Mouse (Mus musculus): ENCODE results near the gene Cbfa2t3. TPM values are rescaled to one million over a fixed set of nuclear protein-coding genes. Genes with fewer than 3 reads are reported as not detected.

The Cbfa2t3 gene
- total and polyA plus RNA-seq, 2 experiments, result 0.28 to 1.3 TPM

DNA sequence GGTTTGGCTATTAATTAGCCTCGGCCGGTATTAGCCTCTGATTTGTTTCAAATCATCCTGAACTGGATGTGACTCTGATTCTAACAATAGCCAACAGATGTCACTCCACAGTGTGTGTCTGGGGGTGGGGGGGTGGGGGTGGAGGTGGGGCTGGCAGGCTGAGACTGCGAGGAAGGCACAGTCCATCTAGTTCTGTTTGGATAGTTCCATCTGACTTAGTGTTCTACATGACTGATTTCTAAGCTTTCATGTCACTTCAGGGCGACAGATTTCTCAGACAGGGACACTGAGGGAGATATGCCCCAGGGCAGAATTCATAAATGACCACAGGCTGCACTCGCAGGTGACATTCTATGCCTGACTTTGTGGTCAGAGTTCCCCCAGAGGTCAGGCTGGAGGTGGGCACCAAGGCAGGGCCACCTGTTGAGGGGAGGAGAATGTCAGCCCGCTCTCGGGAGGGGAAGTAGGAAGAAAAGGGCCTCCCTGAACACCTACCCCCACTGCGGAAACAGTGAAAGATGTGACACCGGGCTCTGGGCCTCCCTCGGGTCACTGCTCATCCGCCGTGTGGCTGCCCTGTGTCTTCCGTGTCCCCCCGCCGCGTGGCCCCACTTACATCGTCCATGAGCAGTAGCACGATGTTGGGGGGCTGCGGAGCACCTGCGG is 88.2 kb downstream of the Cbfa2t3 start:
- peak; percentile 37 for DNase-seq (ENCODE audit: extremely low read depth, low read depth, low spot score)
- H3K9ac ChIP-seq (ENCODE audit: low read depth, low read length), result peak overlapping the region; percentile 81
- H3K27ac ChIP-seq (replicated peaks; ENCODE audit: insufficient read depth, low read depth, low read length), result no peak overlapping the region

DNA sequence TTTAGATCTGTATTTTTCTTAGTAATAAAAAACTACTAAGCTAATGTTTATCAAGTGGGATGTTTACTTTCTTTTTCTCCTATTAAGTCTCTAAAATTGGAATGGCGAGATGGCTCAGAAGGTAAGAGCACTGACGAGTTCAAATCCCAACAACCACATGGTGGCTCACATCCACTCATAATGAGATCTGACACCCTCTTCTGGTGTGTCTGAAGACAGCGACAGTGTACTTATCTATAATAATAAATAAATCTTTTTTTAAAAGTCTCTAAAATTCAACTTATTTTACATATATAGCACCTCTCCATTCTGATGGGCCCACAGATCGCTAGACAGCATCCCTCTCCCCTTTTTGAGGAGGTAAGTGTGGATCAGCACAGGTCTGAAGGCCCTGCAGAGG is 88.7 kb downstream of the Cbfa2t3 start:
- H3K36me3 ChIP-seq (ENCODE audit: control insufficient read depth, insufficient read depth, low read length), result no peaks in the 10 kb centered on the region
- H3K9ac ChIP-seq (ENCODE audit: low read depth, low read length), result no peak overlapping the region
- WGBS, result 67% methylated on average over 4 of the region's 4 CpGs
- TF ChIP-seq CTCF (IDR thresholded peaks at IDR 0.05; ENCODE audit: low read depth, low read length) (no peak), POLR2A (IDR thresholded peaks at IDR 0.05; ENCODE audit: extremely low read depth, insufficient read depth, low read length) (no peak)
- no peak for DNase-seq (ENCODE audit: extremely low read depth, low read depth, low spot score)
- no peaks in the 10 kb centered on the region for H3K79me2 ChIP-seq (ENCODE audit: control insufficient read depth, insufficient read depth, low read length)
- H3K4me1 ChIP-seq (ENCODE audit: control insufficient read depth, insufficient read depth, low read length), result peaks cover 10% of the 10 kb centered on the region
- no peak overlapping the region for H3K4me3 ChIP-seq (ENCODE audit: insufficient read depth, low read depth, low read length)
- H3K27me3 ChIP-seq (ENCODE audit: control insufficient read depth, insufficient read depth, low read length), result no peaks in the 10 kb centered on the region
- no peak overlapping the region for H3K27ac ChIP-seq (replicated peaks; ENCODE audit: insufficient read depth, low read depth, low read length)

More for the DNA sequence above, 88.2 kb downstream of the Cbfa2t3 start:
- no peak for TF ChIP-seq POLR2A (IDR thresholded peaks at IDR 0.05; ENCODE audit: extremely low read depth, insufficient read depth, low read length)
- no peak for TF ChIP-seq CTCF (IDR thresholded peaks at IDR 0.05; ENCODE audit: low read depth, low read length)
- Histone ChIP-seq H3K27me3 (ENCODE audit: control insufficient read depth, insufficient read depth, low read length) (no peaks in the 10 kb centered on the region), H3K4me1 (ENCODE audit: control insufficient read depth, insufficient read depth, low read length) (peaks cover 10% of the 10 kb centered on the region), H3K4me3 (ENCODE audit: insufficient read depth, low read depth, low read length) (peak overlapping the region; percentile 75), H3K36me3 (ENCODE audit: control insufficient read depth, insufficient read depth, low read length) (no peaks in the 10 kb centered on the region), H3K79me2 (ENCODE audit: control insufficient read depth, insufficient read depth, low read length) (no peaks in the 10 kb centered on the region)
- WGBS, result 5% methylated on average over 20 of the region's 20 CpGs

DNA sequence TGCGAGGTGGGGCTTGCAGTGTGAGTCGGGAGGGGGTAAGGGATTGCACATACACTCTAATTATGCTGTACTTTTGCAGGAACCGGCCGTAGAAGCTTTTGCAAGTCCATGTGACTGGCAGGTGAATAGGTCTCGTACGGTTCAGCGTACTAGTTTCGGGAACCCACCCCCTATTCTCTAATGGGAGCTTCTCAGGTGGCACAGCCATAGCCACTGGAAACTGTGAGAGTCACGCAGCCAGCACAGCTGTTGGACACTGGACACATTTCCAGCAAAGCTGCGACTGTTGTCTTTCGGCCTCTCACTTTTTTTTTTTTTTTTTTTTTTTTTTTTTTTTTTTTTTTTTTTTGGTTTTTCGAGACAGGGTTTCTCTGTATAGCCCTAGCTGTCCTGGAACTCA is 92.1 kb downstream of the Cbfa2t3 start:
- no peaks in the 10 kb centered on the region for H3K36me3 ChIP-seq (ENCODE audit: control insufficient read depth, insufficient read depth, low read length)
- DNase-seq (ENCODE audit: extremely low read depth, low read depth, low spot score), result no peak
- H3K9ac ChIP-seq (ENCODE audit: low read depth, low read length), result no peak overlapping the region
- H3K4me1 ChIP-seq (ENCODE audit: control insufficient read depth, insufficient read depth, low read length), result peaks cover 3% of the 10 kb centered on the region
- H3K27me3 ChIP-seq (ENCODE audit: control insufficient read depth, insufficient read depth, low read length), result no peaks in the 10 kb centered on the region
- H3K27ac ChIP-seq (replicated peaks; ENCODE audit: insufficient read depth, low read depth, low read length), result no peak overlapping the region
- TF ChIP-seq CTCF (IDR thresholded peaks at IDR 0.05; ENCODE audit: low read depth, low read length), result no peak
- TF ChIP-seq POLR2A (IDR thresholded peaks at IDR 0.05; ENCODE audit: extremely low read depth, insufficient read depth, low read length), result no peak
- H3K79me2 ChIP-seq (ENCODE audit: control insufficient read depth, insufficient read depth, low read length), result no peaks in the 10 kb centered on the region
- H3K4me3 ChIP-seq (ENCODE audit: insufficient read depth, low read depth, low read length), result no peak overlapping the region
- WGBS, result 93% methylated on average over 11 of the region's 12 CpGs

GRCm38 (mm10) chr8:122605367-122605766 is 93.5 kb downstream of the Cbfa2t3 start:
- no peak for TF ChIP-seq CTCF (IDR thresholded peaks at IDR 0.05; ENCODE audit: low read depth, low read length)
- no peak for TF ChIP-seq POLR2A (IDR thresholded peaks at IDR 0.05; ENCODE audit: extremely low read depth, insufficient read depth, low read length)
- Histone ChIP-seq H3K36me3 (ENCODE audit: control insufficient read depth, insufficient read depth, low read length) (no peaks in the 10 kb centered on the region), H3K4me3 (ENCODE audit: insufficient read depth, low read depth, low read length) (no peak overlapping the region), H3K9ac (ENCODE audit: low read depth, low read length) (no peak overlapping the region), H3K4me1 (ENCODE audit: control insufficient read depth, insufficient read depth, low read length) (no peaks in the 10 kb centered on the region), H3K27me3 (ENCODE audit: control insufficient read depth, insufficient read depth, low read length) (no peaks in the 10 kb centered on the region), H3K27ac (replicated peaks; ENCODE audit: insufficient read depth, low read depth, low read length) (no peak overlapping the region), H3K79me2 (ENCODE audit: control insufficient read depth, insufficient read depth, low read length) (no peaks in the 10 kb centered on the region)
- DNase-seq (ENCODE audit: extremely low read depth, low read depth, low spot score), result no peak
- WGBS, result 84% methylated on average over 4 of the region's 4 CpGs

DNA sequence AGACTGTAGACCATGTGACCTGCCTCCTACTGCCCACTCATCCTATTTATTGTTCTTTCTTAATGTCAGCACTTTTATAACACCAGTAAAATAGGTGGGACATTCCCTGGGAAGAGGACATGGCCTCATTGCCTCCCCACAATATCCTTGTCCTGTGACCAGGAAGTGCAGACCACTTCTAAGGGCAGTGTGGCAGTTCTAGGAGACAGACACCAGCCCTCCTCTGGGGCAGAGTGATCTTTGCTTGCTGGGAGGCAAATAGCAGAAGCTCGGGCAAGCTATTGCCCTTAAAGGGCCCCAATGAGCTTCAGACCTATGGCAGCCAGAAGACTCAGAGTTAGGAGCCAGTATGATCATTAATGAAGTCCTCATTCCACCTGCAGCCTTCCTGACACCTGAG is 94.3 kb downstream of the Cbfa2t3 start:
- H3K79me2 ChIP-seq (ENCODE audit: control insufficient read depth, insufficient read depth, low read length), result no peaks in the 10 kb centered on the region
- WGBS, result 85% methylated on average over 1 of the region's 1 CpGs
- no peaks in the 10 kb centered on the region for H3K36me3 ChIP-seq (ENCODE audit: control insufficient read depth, insufficient read depth, low read length)
- no peaks in the 10 kb centered on the region for H3K27me3 ChIP-seq (ENCODE audit: control insufficient read depth, insufficient read depth, low read length)
- H3K4me1 ChIP-seq (ENCODE audit: control insufficient read depth, insufficient read depth, low read length), result no peaks in the 10 kb centered on the region
- no peak overlapping the region for H3K4me3 ChIP-seq (ENCODE audit: insufficient read depth, low read depth, low read length)
- TF ChIP-seq CTCF (IDR thresholded peaks at IDR 0.05; ENCODE audit: low read depth, low read length) (no peak), POLR2A (IDR thresholded peaks at IDR 0.05; ENCODE audit: extremely low read depth, insufficient read depth, low read length) (no peak)
- H3K9ac ChIP-seq (ENCODE audit: low read depth, low read length), result no peak overlapping the region
- H3K27ac ChIP-seq (replicated peaks; ENCODE audit: insufficient read depth, low read depth, low read length), result no peak overlapping the region
- no peak for DNase-seq (ENCODE audit: extremely low read depth, low read depth, low spot score)

DNA sequence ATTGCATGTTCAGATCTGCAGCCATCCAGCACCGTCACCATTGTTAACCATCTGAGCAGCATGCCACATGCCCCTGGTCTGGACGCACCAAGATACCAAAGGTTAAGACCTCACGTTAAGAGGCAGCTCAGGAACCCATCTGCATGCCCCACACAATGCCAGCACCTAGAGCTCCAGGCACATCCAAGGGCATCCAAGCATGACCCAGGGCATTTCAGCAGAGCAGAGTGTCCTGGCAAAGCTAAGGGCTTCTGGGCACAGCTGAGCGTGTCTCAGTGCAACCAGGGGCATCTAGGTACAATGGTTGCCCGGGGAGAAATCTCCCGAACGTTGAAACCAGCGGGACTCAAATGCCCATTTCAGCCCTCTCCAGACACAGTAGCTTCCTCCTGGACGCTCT is 98.2 kb downstream of the Cbfa2t3 start:
- no peak overlapping the region for H3K9ac ChIP-seq (ENCODE audit: low read depth, low read length)
- TF ChIP-seq POLR2A (IDR thresholded peaks at IDR 0.05; ENCODE audit: extremely low read depth, insufficient read depth, low read length) (no peak), CTCF (IDR thresholded peaks at IDR 0.05; ENCODE audit: low read depth, low read length) (no peak)

More for the DNA sequence above, 98.2 kb downstream of the Cbfa2t3 start:
- no peaks in the 10 kb centered on the region for H3K27me3 ChIP-seq (ENCODE audit: control insufficient read depth, insufficient read depth, low read length)
- no peak overlapping the region for H3K27ac ChIP-seq (replicated peaks; ENCODE audit: insufficient read depth, low read depth, low read length)
- H3K4me3 ChIP-seq (ENCODE audit: insufficient read depth, low read depth, low read length), result no peak overlapping the region
- H3K79me2 ChIP-seq (ENCODE audit: control insufficient read depth, insufficient read depth, low read length), result no peaks in the 10 kb centered on the region
- no peaks in the 10 kb centered on the region for H3K4me1 ChIP-seq (ENCODE audit: control insufficient read depth, insufficient read depth, low read length)
- DNase-seq (ENCODE audit: extremely low read depth, low read depth, low spot score), result no peak
- WGBS, result 96% methylated on average over 9 of the region's 9 CpGs
- H3K36me3 ChIP-seq (ENCODE audit: control insufficient read depth, insufficient read depth, low read length), result no peaks in the 10 kb centered on the region

Measured in liver, adult 2 months (tissue).